Mouse (Mus musculus): Measurements from ENCODE around the gene Pak1. TPM values are rescaled to one million over a fixed set of nuclear protein-coding genes. Genes with fewer than 3 reads are reported as not detected.

The Pak1 gene
- total RNA-seq, 4 experiments from 2014 or later = 15.8 to 35.1 (median 27.8) TPM

DNA sequence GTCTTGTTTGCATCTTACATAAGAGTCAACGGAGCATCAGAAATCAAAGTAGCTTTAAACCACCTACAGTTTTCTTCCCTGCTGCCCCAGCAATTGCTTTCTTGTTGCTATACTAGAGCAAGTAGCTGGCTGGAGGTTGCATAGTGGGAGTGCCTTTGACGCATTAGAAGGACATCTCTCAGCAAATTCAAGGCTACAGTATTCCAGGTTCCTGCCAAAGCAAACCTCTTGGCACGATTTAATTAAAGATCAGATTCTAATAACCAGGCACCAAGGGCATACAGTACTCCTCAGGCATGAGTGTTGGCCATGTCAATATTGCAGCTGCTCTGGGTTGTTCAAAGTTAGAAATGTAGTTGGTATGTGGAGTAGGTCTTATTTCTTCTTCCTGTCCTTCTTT is 62.0 kb downstream of the Pak1 start:
- DNase-seq = peak; percentile 18

DNA sequence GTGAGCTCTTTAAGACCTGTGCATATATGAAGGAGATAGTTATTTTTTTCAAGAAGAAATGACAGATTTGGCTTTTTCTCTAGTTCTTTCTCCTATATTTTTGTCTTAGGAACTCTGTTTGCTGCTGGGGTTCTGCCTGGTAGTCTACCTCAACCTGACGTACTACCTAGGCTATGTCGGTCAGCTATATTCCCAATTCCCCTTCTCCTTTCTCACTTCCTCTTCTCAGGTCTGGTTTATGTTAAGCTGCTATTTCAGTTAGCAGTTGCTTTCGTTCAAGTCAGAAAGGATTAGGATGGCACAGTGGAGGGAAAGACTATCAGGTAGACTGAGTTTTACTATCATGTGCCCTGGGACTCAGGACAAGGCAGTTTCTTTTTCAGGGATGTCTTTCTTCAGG is 75.2 kb downstream of the Pak1 start:
- no peak for DNase-seq

DNA sequence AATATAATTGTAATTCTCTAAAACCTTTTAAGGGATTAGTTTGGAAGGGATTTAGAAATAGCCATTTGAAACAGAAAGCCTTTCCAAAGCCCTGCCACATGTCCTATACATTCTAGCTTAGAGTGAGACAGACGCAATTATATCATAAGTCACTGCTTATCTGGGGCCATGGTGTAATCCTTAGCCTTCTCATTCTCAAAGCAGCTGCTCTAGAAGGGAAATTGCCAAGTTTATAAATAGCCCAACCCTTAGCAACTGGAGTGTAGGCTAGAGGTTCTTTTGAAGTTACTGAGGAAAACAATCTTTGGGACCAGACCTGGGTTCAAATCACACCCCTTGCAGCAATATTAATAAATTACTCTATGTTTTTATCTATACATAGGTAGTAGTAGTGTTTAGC is 76.2 kb downstream of the Pak1 start:
- DNase-seq = no peak

DNA sequence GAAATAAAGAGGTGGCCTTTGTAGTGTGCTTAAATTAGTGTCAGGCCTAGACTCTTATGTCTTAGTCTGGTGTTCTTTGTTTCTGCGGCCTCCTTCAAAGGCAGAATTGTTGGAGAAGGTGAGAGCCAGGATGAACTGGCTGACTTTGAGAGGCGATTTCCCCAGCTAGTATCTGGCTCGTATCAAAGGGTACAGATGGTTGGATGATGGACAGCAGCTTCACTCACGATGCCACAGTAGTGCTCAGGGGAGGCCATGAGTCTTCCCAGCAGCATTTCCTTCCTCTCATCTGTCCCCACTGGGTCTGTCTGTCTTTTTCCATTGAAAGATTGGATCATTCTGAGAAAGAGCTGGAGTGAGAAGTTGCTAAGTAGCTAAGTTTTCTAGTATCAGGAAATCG is 79.5 kb downstream of the Pak1 start:
- DNase-seq = no peak

DNA sequence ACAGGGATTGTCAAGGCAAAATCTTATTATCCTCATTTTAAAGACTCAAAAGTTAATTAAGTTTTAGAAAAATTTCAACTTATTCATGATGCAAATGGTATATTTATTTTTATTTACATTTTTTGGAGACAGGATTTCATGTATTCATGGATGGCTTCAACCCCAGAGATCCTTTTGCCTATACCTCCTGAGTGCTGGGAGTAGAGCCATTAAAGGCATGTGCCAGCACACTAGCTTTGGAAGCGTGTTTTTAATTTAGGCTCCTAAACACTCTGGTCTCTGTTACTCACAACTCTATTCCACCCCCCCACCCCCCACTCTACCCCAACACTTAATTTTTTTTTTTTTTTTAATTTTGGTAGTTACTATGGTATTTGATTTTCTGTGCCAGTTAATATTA is 80.4 kb downstream of the Pak1 start:
- no peak for DNase-seq

DNA sequence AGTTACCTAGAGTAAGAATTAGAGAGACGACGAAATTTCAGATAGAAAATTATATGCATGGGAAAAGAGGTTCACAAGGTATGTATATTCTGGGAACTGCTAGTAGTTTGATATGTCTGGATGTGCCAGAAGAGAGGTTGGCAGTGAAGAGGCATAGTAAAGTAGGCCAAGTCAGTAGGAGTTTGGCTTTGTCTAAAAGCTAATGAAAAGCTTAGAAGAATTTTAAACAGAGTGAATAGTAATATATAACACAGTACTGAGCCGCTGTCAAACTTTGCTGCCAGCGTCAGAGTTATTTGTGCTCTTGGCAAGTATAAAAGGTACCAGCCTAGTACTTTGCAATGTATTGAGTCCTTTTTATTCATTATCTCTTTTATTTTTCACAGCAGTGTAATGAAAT is 84.1 kb downstream of the Pak1 start:
- no peak for DNase-seq

DNA sequence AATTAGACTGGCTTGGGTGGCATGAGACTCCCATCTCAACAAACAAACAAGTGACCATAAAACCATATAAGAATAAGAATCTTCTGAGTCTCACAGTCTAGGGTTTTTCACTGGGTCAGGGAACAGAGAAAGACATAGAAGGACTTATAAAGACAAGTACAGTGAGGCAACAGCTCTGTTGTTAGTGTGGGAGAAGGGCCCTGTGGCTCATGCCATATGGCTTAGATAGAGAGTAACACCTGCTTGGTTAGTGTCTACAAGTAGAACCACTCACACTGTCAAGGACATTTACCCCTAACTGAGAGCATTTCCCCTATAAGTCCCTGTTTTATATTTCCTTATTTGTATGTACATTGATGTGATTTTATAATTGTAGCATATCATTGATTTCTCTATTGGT is 85.0 kb downstream of the Pak1 start:
- no peak for DNase-seq

DNA sequence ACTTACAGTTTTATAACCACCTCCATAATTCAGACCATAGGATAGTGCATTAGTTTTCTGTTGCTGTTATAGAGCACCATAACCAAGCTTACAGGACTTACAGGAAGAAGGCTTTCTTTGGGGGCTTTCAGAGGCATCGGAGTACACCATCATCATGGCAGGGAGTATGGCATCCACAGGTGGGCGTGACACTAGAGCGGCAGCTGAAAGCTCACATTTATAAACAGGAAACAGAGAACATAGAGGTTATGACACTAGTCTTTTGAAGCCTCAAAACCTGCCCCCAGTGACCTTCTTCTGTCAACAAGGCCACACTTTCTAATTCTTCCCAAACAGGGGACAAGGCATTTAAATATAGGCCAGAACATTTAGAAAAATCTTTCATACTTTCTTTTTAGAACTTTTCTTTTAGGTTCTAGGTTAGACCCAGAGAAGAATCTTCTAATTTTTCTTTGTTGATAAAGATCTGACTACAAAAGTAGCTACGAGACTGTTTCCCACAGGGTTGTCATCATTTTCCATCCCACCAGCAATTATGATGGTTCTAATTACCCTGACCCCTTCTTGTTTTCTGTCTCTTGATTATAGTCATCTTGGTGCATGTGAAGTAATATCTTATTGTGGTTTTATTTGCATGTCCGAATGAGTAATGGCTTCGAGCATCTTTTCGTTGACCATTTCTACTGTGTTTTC is 89.7 kb downstream of the Pak1 start:
- DNase-seq = no peak

DNA sequence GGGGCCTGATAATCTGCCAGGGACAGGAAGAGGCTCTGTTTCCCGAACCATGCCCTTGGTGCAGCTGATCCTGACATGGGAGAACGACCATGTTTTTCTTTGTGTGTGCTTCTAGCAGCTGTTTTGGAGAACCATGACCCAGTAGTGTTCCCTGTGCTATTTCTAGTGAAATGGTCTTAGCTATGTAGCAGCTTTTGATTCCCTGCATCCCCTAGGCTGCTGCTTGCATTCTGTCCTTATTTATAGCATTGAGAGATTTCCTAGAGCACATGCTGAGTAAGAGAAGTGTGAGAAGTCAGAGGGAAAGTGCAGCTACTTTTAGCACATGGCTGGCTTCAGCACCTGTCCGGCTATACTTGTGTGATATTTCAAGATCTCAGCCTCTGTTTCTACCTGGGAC is 123.3 kb downstream of the Pak1 start:
- no peak for DNase-seq

DNA sequence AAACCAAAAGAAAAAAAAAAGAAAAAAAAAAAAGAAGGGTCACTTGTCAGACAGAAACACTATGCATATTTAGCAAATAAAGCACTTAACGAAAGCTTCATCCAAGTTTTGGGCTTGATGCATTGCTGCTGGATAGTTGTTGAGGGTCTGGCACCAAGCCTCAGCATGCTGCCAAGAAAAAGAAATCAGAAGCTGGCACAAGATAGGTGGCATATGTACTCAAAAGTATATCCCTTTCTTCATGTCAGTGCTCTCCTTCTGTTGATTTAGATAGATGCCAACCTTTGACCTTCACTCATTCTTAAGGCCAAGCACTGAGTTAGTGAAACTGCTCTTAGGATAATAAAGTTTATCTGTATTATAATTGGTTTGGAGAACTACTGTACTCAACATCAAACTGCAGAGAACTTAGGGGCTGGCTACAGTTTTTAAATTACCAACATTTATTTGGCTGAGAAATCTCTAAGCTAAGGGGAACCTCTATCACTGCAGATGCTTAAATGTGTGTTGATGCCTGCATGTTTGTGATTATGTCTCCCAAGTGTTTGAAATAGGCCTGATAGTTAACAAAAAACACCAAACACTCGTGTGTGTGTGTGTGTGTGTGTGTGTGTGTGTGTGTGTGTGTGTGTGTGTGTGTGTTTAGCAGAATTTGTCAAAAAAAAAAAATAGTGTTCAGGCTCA is 126.6 kb downstream of the Pak1 start:
- no peak for DNase-seq

DNA sequence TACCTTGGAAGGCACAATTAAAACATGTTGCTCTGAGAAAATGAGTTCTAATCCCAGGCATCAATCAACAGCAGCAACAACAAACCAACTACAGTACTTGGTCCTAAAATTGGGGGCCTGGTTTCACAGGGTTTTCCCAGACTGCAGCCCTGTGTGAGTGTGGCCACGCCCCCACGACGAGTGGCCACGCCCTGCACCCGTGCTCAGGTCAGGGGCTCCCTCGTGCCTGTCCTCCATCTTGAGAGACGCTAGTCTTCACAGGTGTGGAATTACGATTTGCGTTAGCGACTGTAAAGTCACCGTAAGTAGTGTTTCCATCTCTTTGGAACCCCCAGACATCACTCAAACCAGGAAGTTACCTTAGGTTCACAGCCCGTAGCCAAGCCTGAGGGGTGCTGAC is 131.4 kb downstream of the Pak1 start, which contains the start of gene Gdpd4:
Gdpd4 (plus strand) TSS at position 214 of the 400 bp plus-strand sequence.
- no peak for DNase-seq

DNA sequence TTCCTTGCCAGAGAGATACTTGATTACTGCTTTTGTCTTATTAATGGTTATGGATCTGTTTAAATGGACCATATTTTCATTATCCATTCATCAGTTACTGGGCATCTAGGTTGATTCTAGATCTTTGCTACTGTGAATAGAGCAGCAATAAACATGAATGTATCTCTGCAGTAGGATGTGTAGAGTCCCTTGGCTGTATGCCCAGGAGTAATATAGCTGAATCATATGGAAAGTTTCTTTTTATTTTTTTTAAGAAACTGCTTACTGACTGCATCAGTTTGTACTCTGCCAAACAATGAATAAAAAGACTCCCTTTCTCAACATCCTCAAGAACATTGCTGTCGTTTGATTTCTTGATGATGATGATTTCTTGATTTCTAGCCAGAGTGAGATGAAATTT is 137.5 kb downstream of the Pak1 start:
- no peak for DNase-seq

DNA sequence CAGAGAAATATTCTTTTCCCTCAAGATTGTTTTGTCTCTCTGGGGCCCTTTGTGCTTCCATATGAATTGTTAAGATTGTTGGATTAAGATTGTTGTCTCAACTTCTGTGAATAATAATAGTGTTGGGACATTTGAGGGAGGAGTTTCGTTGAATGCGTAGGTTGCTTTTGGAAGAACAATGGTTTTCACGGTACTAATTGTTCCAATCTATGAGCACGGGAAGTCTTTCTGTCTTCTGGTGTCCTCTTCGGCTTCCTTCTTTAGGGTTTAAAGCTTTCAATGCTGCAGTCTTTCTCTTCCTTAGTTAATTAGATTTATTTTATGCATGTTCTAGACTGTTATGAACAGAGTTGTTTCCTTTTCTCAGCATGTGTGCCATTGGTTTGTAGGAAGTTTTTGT is 138.6 kb downstream of the Pak1 start:
- DNase-seq = no peak

DNA sequence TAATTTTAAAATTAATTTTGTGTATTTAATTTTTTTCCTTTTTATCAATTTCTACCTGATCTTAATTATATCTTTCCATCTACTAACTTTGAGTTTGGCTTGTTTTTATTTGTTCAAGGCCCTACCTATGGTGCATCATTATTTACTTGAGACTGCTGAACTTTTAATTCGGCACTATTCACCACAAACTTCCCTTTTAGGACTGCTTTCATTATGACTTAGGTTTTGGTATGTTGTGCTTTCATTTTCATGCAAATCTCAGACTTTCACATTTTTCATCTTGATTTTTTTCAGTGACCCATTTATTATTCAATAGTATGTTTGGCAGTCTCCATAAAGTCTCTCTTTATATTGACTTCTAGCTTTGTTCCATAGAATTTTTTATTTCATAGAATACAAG is 156.1 kb downstream of the Pak1 start:
- DNase-seq = no peak

Other genes starting within 250 kb of the Pak1 start
- gene Aamdc, start 209.0 kb upstream of the Pak1 start, total RNA-seq (2022) = 10 to 100 TPM; 33.5 to 41.6 (median 35.7) TPM
- 10 to 100 TPM; 23.9 to 37.7 (median 31.4) TPM for gene Rsf1, start 208.7 kb upstream of the Pak1 start, total RNA-seq (2022)
- gene Clns1a, start 91.9 kb upstream of the Pak1 start, total RNA-seq (2022) = 10 to 100 TPM; 54.5 to 66.7 (median 63.1) TPM
- 1 to 10 TPM; 1.8 to 6.1 (median 3.3) TPM for gene Aqp11, start 50.3 kb upstream of the Pak1 start, total RNA-seq (2022)
- not detected for gene Gdpd4, start 131.4 kb downstream of the Pak1 start, total RNA-seq (2022)

All from adrenal gland, adult 8-10 months (tissue).